Mouse (Mus musculus) layer of hippocampus, postnatal 10 days (tissue): ENCODE results near the gene Cbr3. TPM values are rescaled to one million over a fixed set of nuclear protein-coding genes. Genes with fewer than 3 reads are reported as not detected.
"Not testable (repeated sequence)": the region's sequence is repeated elsewhere in the genome, so short reads cannot be mapped to it uniquely, and the experiment has no call there.

Experiments
- DNase-seq, 2 experiments: peaks; one replicate each; pipeline ENCODE4 v3.0.0; 2021; ENCODE audit warnings: low spot score in 2 of 2
- long read RNA-seq: library from polyadenylated mRNA; stranded (forward); transcript quantifications from one replicate; pipeline ENCODE4 v2.0.0, GENCODE M21; 2023
- total RNA-seq, 2 experiments: library from RNA; stranded (reverse); gene quantifications; 2 replicates each; pipeline ENCODE4 v1.2.3; 2021

Cbr3 gene
- total RNA-seq, result 10 to 100 TPM; 12.5 to 13.9 TPM
- long read RNA-seq, transcript Cbr3-201 (3 exons, 1,170 nt), result major isoform, 9 of 13 reads
- long read RNA-seq, partial matches to known transcripts, result 2 of 13 reads
- long read RNA-seq, other reads (novel, unspliced or antisense), result 2 of 13 reads

- peak; percentile 73 to 78 for DNase-seq
These were observed at the start of gene Cbr3 for GRCm38 (mm10) chr16:93682689-93683507. TSS of gene Cbr3 (plus strand) at chr16:93683215.

- no peak for DNase-seq
These were observed 39.0 kb upstream of the Cbr3 start for GRCm38 (mm10) chr16:93644006-93644405.

GRCm38 (mm10) chr16:93648441-93649183, 34.4 kb upstream of the Cbr3 start:
- no peak for DNase-seq

- DNase-seq, result no peak
These were observed 15.0 kb upstream of the Cbr3 start for GRCm38 (mm10) chr16:93667976-93668375.

GRCm38 (mm10) chr16:93669521-93669920, 13.5 kb upstream of the Cbr3 start:
- DNase-seq, result no peak

- not testable (repeated sequence) for DNase-seq
These were observed 12.5 kb upstream of the Cbr3 start for GRCm38 (mm10) chr16:93670466-93670865.

GRCm38 (mm10) chr16:93671064-93671463, 12.0 kb upstream of the Cbr3 start:
- no peak for DNase-seq

GRCm38 (mm10) chr16:93676376-93676775, 6.6 kb upstream of the Cbr3 start:
- DNase-seq, result no peak

- no peak for DNase-seq
These were observed 4.8 kb upstream of the Cbr3 start for GRCm38 (mm10) chr16:93678206-93678605.

GRCm38 (mm10) chr16:93679165-93679564, 3.9 kb upstream of the Cbr3 start:
- DNase-seq, result no peak

GRCm38 (mm10) chr16:93682156-93682688, 793 bp upstream of the Cbr3 start:
- DNase-seq, result no peak

- peak; percentile 40 to 47 for DNase-seq
These were observed 657 bp downstream of the Cbr3 start for GRCm38 (mm10) chr16:93683508-93684236.

- DNase-seq, result no peak
These were observed 1.4 kb downstream of the Cbr3 start for GRCm38 (mm10) chr16:93684441-93684840.

GRCm38 (mm10) chr16:93685783-93686182, 2.8 kb downstream of the Cbr3 start:
- DNase-seq, result not testable (repeated sequence)

- no peak for DNase-seq
These were observed 3.4 kb downstream of the Cbr3 start for GRCm38 (mm10) chr16:93686421-93686820.

- DNase-seq, result no peak
These were observed 3.9 kb downstream of the Cbr3 start for GRCm38 (mm10) chr16:93686945-93687344.

- no peak for DNase-seq
These were observed 8.3 kb downstream of the Cbr3 start for GRCm38 (mm10) chr16:93691206-93691841.

- no peak for DNase-seq
These were observed 9.7 kb downstream of the Cbr3 start for GRCm38 (mm10) chr16:93692744-93693143.

- DNase-seq, result no peak
These were observed 24.1 kb downstream of the Cbr3 start for GRCm38 (mm10) chr16:93707116-93707515.

GRCm38 (mm10) chr16:93709217-93709616, 26.2 kb downstream of the Cbr3 start:
- DNase-seq, result no peak

- DNase-seq, result peak; percentile 69 to 77
These were observed 27.9 kb downstream of the Cbr3 start for GRCm38 (mm10) chr16:93710924-93711323.
